Mouse (Mus musculus): Measurements from ENCODE around the gene Tpi1. TPM values are rescaled to one million over a fixed set of nuclear protein-coding genes. Genes with fewer than 3 reads are reported as not detected.
"Not testable (repeated sequence)": the region's sequence is repeated elsewhere in the genome, so short reads cannot be mapped to it uniquely, and the experiment has no call there.

The Tpi1 gene
- polyA plus RNA-seq, 1 experiment from 2014 or later, result 343 TPM

DNA sequence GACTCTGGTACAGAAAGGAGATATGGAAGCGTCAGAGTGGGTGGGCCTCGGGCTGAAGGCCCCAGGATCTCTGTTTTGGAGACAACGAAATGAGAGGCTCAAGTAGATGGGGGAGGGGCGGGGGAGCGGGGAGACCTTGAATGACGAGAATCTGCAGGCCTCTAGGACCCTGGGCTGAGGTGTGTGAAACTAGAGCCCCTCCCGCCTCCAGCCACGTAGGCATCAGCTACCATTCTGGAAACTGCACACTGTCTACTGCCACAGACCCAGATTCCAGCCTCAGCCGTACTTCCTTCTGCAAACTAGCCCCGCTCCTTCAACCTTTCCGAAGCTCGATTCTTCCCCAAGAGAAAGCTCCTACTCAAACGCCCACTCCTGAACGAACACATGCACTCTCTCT, 42.2 kb upstream of the Tpi1 start:
- Histone ChIP-seq H3K4me3 (replicated peaks) (peak overlapping the region; percentile 71), H3K9me3 (no peaks in the 10 kb centered on the region), H3K4me1 (replicated peaks) (peaks cover 47% of the 10 kb centered on the region), H3K27ac (peak overlapping the region; percentile 98), H3K36me3 (peaks cover 14% of the 10 kb centered on the region), H3K9ac (replicated peaks) (peak overlapping the region; percentile 96), H3K4me2 (replicated peaks) (peak overlapping the region; percentile 81), H3K27me3 (0 out of 2 replicates have a peak, but pooled peaks cover 10% of the 10 kb centered on the region)
- 6% methylated on average over 14 of the region's 14 CpGs for WGBS
- peak; percentile 77 for ATAC-seq

DNA sequence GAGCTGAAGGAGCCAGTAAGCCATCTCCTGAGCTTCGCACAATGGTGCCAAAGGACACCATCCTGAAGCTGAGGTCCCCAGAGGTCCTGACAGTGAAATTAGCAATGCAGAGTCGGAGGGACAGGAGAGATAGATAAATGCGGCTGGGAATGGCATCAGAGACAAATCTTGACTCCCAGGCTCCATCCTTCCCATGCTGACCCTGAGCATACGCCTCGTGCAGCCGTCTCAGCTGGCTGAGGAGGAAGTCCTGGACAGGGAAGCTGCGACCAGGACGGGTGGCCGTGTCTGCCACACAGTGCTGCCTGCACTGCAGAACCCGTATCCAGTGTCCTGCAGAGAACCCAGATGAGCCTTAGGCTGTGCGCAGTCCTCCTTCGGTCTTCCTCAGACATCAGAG, 40.6 kb upstream of the Tpi1 start:
- 78% methylated on average over 12 of the region's 12 CpGs for WGBS
- peaks cover 30% of the 10 kb centered on the region for H3K4me1 ChIP-seq (replicated peaks)
- no peak overlapping the region for H3K4me3 ChIP-seq (replicated peaks)
- ATAC-seq, result no peak
- H3K4me2 ChIP-seq (replicated peaks), result no peak overlapping the region
- H3K36me3 ChIP-seq, result peaks cover 8% of the 10 kb centered on the region
- no peak overlapping the region for H3K27ac ChIP-seq
- 0 out of 2 replicates have a peak, but pooled peaks cover 6% of the 10 kb centered on the region for H3K27me3 ChIP-seq
- no peaks in the 10 kb centered on the region for H3K9me3 ChIP-seq
- 0 out of 2 replicates have a peak overlapping the region, but pooled peaks have one; percentile 3 for H3K9ac ChIP-seq (replicated peaks)

DNA sequence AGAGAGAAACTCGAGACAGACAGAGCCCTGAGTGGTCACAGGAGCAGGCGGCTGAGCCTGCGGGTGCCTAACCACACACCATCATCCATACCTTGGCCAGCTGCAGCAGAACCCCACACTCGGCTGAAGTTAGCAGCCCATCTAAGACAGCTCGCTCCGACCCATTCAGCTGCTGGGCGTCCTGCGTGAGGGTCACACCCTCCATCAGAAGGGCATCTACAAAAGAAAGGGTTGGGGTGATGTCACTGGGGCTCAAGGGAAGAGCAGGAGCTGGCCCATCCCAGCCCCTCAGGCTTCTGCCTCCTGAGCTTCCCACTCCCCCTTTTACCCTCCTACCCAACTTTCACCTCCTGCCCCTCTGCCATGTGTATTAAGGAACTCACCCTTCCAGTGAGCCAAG, 36.4 kb upstream of the Tpi1 start:
- Histone ChIP-seq H3K4me1 (replicated peaks) (peaks cover 8% of the 10 kb centered on the region), H3K4me3 (replicated peaks) (no peak overlapping the region), H3K27me3 (no peaks in the 10 kb centered on the region), H3K27ac (no peak overlapping the region), H3K9ac (replicated peaks) (no peak overlapping the region), H3K36me3 (peaks cover 15% of the 10 kb centered on the region), H3K4me2 (replicated peaks) (no peak overlapping the region), H3K9me3 (no peaks in the 10 kb centered on the region)
- no peak for ATAC-seq
- WGBS, result 56% methylated on average over 8 of the region's 8 CpGs

DNA sequence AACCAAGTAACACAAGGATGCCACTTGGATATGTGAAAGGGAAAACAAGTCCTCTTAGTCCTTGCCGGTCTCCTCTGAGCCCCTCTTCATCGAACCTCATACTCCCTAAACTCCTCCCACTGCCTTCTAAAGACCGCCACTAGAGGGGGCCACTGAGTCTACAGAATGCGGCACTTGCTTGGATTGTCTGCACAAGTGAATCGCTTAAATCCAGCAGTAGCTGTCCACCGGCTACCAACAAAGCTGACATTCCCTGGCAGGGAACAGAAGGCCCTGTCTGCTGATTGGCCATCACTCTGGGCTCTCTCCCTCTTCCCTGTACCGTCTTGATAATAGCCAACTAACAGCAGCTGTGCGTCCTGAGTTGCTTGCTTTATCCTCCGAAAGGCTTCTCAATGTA, 33.2 kb upstream of the Tpi1 start:
- peak; percentile 94 for ATAC-seq
- Histone ChIP-seq H3K4me2 (replicated peaks) (0 out of 2 replicates have a peak overlapping the region, but pooled peaks have one; percentile 15), H3K4me1 (replicated peaks) (0 out of 2 replicates have a peak, but pooled peaks cover 7% of the 10 kb centered on the region), H3K4me3 (replicated peaks) (no peak overlapping the region), H3K27me3 (no peaks in the 10 kb centered on the region), H3K9ac (replicated peaks) (no peak overlapping the region), H3K27ac (peak overlapping the region; percentile 80), H3K9me3 (no peaks in the 10 kb centered on the region), H3K36me3 (peaks cover 19% of the 10 kb centered on the region)
- whole genome bisulfite sequencing, result 4% methylated on average over 9 of the region's 9 CpGs

DNA sequence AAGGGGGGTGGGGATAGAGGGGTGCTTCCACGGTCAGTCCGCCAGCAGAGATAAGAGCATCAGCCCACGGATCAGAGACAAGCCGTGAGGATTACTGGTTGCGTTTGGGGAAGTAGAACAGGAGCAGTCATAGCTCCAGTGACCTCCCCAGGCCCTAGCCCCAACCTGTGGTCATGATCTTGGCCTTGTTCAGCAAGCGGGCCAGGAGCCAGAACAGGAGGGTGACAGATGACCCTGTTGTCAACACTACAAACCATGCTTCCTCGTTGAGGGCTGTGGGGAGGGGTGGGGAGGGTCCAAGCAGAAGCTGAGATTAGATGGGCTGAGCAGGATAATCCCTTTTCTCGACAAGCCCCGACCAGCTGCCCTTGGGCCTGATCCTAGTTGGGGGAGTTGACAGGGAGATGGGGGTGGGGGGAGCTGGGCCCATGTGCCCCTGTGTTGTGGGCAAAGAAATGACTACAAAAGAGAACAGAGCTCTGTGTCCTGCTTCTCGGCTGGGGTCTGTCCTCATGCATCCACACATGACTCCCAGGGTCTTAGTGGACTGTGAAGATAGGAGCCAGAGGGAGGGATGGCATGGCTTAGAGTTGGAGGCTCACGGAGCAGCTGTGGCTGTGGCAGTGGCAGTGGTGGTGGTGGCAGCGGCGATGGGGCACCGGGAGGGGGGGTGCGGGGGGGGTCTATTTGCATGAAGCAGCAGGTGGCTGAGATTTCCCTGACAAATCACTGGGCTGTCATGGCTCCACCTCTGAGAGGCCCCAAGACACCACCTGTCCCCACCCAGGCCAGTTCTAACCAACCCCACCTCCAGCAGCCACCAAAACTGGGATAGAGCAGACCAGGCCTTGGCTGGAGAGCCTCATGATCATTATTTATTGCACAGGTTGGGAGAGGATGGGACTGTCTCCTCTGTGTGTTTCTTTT, 26.4 kb upstream of the Tpi1 start, which contains the start of gene Gnb3:
Gene Gnb3, minus strand, starts transcription at position 35 of the 927 bp plus-strand sequence.
- peaks cover 18% of the 10 kb centered on the region for H3K36me3 ChIP-seq
- H3K9ac ChIP-seq (replicated peaks), result peak within 1 kb of the TSS; percentile 50
- H3K4me2 ChIP-seq (replicated peaks), result peak within 1 kb of the TSS; percentile 31
- H3K4me1 ChIP-seq (replicated peaks), result peaks cover 20% of the 10 kb centered on the region
- H3K27me3 ChIP-seq, result no peaks in the 10 kb centered on the region
- H3K27ac ChIP-seq, result peak within 1 kb of the TSS; percentile 72
- H3K9me3 ChIP-seq, result no peaks in the 10 kb centered on the region
- WGBS, result 15% methylated on average over 15 of the region's 15 CpGs
- H3K4me3 ChIP-seq (replicated peaks), result no peak within 1 kb of the TSS
- peak; percentile 71 for ATAC-seq

DNA sequence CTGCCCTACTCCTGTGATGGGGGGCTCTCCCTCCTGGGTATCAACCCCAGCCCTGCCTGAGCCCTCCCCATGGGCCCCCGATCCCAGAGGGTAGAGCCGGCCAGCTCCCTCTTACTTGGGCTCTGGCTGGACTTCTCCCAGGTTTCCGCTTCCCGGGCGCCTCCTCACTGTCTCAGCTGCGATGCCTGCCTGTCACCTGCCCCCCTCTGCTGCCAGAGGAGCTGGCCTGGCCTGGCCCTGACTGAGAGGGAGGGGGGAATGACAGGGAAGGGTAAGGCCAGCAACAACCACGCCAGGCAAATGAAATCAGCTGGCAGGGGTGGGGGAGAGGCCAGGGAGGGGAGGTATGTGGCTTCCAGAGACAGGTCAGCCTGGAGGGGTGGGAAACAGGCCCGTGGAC, 25.7 kb upstream of the Tpi1 start:
- peak overlapping the region; percentile 50 for H3K9ac ChIP-seq (replicated peaks)
- H3K4me1 ChIP-seq (replicated peaks), result peaks cover 21% of the 10 kb centered on the region
- H3K4me3 ChIP-seq (replicated peaks), result no peak overlapping the region
- ATAC-seq, result peak; percentile 62
- 14% methylated on average over 8 of the region's 8 CpGs for WGBS
- H3K4me2 ChIP-seq (replicated peaks), result peak overlapping the region; percentile 31
- H3K27ac ChIP-seq, result peak overlapping the region; percentile 72
- H3K9me3 ChIP-seq, result no peaks in the 10 kb centered on the region
- peaks cover 12% of the 10 kb centered on the region for H3K36me3 ChIP-seq
- H3K27me3 ChIP-seq, result no peaks in the 10 kb centered on the region

DNA sequence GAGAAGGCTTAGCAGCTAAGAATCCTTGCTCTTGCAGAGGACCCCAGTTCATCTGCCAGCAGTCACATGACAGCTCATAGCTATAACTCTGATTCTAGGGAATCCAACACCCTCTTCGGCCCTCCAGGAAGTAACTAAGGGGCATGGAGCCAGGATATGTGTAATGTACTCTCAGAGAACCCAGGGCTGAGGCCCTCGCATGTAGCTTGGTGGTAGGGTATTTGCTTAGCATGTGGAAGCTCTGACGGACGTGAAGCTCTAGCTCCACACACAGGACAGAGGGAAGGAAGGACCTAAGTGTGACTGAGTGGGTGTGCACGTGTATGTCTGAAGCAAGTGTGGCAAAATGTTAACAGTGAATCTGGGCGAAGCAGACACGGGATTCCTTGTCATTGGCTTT, 22.3 kb upstream of the Tpi1 start:
- Histone ChIP-seq H3K27me3 (no peaks in the 10 kb centered on the region), H3K4me2 (replicated peaks) (no peak overlapping the region), H3K36me3 (peaks cover 14% of the 10 kb centered on the region)

DNA sequence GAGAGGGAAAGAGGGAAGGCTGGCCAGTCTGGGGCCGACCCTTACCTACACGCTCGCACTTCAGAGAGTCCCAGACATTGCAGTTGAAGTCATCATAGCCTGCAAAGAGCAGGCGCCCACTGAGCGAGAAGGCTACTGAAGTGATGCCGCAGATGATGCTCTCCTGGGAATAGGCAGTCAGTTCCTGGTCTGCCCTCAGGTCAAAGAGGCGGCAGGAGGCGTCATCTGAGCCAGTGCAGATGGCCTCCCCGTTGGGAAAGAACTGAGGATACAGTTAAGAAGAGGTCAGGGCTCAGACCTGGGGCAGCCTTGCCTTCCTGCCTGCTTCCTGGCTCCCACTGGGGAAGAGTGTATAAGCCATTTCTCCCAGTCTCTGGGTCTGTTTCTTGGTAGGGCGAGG, 21.4 kb upstream of the Tpi1 start:
- peaks cover 34% of the 10 kb centered on the region for H3K4me1 ChIP-seq (replicated peaks)
- no peak overlapping the region for H3K4me2 ChIP-seq (replicated peaks)
- H3K9ac ChIP-seq (replicated peaks), result no peak overlapping the region; the same call in 1 of the 2 replicates
- H3K27me3 ChIP-seq, result no peaks in the 10 kb centered on the region
- peaks cover 11% of the 10 kb centered on the region for H3K36me3 ChIP-seq
- no peak overlapping the region for H3K27ac ChIP-seq
- H3K4me3 ChIP-seq (replicated peaks), result no peak overlapping the region
- 70% methylated on average over 10 of the region's 10 CpGs for WGBS
- no peaks in the 10 kb centered on the region for H3K9me3 ChIP-seq
- no peak for ATAC-seq

More for the DNA sequence above, 22.3 kb upstream of the Tpi1 start:
- Histone ChIP-seq H3K9ac (replicated peaks) (no peak overlapping the region), H3K9me3 (no peaks in the 10 kb centered on the region), H3K27ac (no peak overlapping the region), H3K4me3 (replicated peaks) (no peak overlapping the region), H3K4me1 (replicated peaks) (peaks cover 31% of the 10 kb centered on the region)
- WGBS, result 86% methylated on average over 7 of the region's 7 CpGs
- ATAC-seq, result no peak

DNA sequence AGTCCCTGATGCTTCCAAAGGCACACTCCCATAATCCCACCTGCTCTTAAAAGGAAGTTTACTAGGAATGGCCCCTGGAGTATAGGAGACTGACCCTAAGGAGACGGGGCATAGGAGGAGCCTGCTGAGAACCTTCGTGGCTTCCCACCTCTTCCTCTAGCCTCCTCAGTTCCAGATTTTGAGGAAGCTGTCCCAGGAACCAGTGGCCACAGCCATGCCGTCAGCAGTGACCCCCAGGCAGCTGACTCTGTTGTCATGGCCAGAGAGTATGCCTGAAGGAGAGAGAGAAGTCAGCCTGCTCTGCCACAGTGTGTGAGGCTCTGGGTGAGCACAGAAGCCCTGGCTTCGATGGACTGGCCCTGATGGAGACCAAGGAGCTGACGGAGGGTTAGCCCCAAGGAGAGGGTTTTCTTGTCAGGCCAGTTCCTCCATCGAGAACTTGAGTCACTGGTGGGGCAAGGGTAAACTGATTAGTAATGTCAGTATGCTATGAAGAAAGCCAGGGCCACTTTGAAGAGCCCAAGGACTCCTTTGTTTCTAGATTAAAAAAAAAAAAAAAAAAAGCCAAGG, 20.5 kb upstream of the Tpi1 start:
- Histone ChIP-seq H3K4me2 (replicated peaks) (no peak overlapping the region), H3K27me3 (no peaks in the 10 kb centered on the region), H3K9ac (replicated peaks) (no peak overlapping the region), H3K4me1 (replicated peaks) (peaks cover 30% of the 10 kb centered on the region), H3K27ac (no peak overlapping the region), H3K36me3 (peaks cover 11% of the 10 kb centered on the region), H3K4me3 (replicated peaks) (no peak overlapping the region), H3K9me3 (no peaks in the 10 kb centered on the region)
- WGBS, result 92% methylated on average over 6 of the region's 6 CpGs
- ATAC-seq, result no peak

DNA sequence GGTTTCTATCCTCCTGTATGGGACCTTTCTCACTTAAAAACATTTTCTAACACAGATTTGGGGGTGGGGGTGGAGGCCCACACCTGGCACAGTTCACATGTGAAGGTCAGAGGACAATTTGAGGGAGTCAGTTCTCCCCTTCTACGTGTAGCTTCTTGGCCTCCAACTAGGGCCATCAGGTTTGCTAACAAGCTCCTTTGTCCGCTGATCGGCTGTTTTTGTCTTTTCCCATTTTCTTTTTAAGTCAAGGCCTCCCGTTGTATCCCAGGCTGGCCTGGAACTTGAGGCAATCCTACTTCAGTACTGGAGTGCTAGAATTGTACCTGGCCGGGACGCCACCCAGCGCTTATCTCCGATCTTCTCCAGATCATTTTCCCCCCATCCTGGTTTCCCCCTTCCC, 17.6 kb upstream of the Tpi1 start:
- Histone ChIP-seq H3K4me1 (replicated peaks) (peaks cover 37% of the 10 kb centered on the region), H3K4me3 (replicated peaks) (peak overlapping the region; percentile 51; the same call in 1 of the 2 replicates), H3K9me3 (no peaks in the 10 kb centered on the region), H3K27ac (no peak overlapping the region), H3K9ac (replicated peaks) (0 out of 2 replicates have a peak overlapping the region, but pooled peaks have one; percentile 7), H3K36me3 (peaks cover 16% of the 10 kb centered on the region), H3K27me3 (no peaks in the 10 kb centered on the region), H3K4me2 (replicated peaks) (peak overlapping the region; percentile 89)
- no peak for ATAC-seq
- WGBS, result 96% methylated on average over 8 of the region's 8 CpGs

DNA sequence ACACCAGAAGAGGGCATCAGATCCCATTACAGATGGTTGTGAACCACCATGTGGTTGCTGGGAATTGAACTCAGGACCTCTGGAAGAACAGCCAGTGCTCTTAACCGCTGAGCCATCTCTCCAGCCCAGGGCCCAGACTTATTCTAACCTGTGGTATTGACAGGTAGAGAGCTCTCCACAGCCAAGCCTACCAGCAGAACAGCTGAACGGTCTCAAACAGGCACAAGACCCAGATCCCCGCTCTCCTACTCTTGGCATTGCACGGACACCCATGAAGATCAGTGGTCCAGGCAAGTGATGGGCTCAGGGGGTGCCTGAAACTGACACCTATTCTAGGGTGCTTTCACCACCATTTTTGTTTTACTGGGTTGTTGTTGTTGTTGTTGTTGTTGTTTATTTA, 17.1 kb upstream of the Tpi1 start:
- not testable (repeated sequence) for ATAC-seq

More for the DNA sequence above, 17.1 kb upstream of the Tpi1 start:
- peak overlapping the region; percentile 51 for H3K4me3 ChIP-seq (replicated peaks)
- not testable (repeated sequence) for H3K27ac ChIP-seq; H3K9ac ChIP-seq (replicated peaks); H3K27me3 ChIP-seq; H3K9me3 ChIP-seq
- peak overlapping the region; percentile 89 for H3K4me2 ChIP-seq (replicated peaks)
- H3K4me1 ChIP-seq (replicated peaks), result peaks cover 37% of the 10 kb centered on the region
- WGBS, result 98% methylated on average over 4 of the region's 4 CpGs
- H3K36me3 ChIP-seq, result peaks cover 20% of the 10 kb centered on the region

All from midbrain, embryonic 13.5 days (tissue).